Mouse (Mus musculus) embryonic facial prominence, embryonic 14.5 days (tissue): ENCODE data around the gene Frmd5. TPM values are rescaled to one million over a fixed set of nuclear protein-coding genes. Genes with fewer than 3 reads are reported as not detected.
A peak's percentile ranks its signal among the peaks of the same experiment; 100 is the strongest.

Experiments
- ATAC-seq: fragments of 200-750 bp; cut with Nextera tagmentation; 2 replicates; pipeline ENCODE4 v1.8.0; 2017; ENCODE audit warnings: low read depth, moderate number of reproducible peaks, moderate TSS enrichment
- DNase-seq: peaks from one replicate; pipeline ENCODE4 v3.0.0-alpha.2; 2015; ENCODE audit warnings: low spot score
- H3K27ac ChIP-seq: fragments of 300-500 bp; sonication (generic); replicated peaks from 2 replicates; pipeline ENCODE4 v1.5.1; 2014; ENCODE audit warnings: low read depth, mild to moderate bottlenecking, low read length, moderate library complexity
- H3K27me3 ChIP-seq: fragments of 300-500 bp; sonication (generic); replicated peaks from 2 replicates; pipeline ENCODE4 v1.6.1; 2014; ENCODE audit warnings: low read length; ENCODE audit not compliant: control insufficient read depth, insufficient read depth
- H3K36me3 ChIP-seq: fragments of 300-500 bp; sonication (generic); 2 replicates; pipeline ENCODE4 v1.6.1; 2014; ENCODE audit warnings: low read length, mixed read lengths; ENCODE audit not compliant: control insufficient read depth, insufficient read depth
- H3K4me1 ChIP-seq: fragments of 300-500 bp; sonication (generic); 2 replicates; pipeline ENCODE4 v1.6.1; 2014; ENCODE audit warnings: antibody characterized with exemption, low read length; ENCODE audit not compliant: control insufficient read depth, insufficient read depth
- H3K4me2 ChIP-seq: fragments of 300-500 bp; sonication (generic); 2 replicates; pipeline ENCODE4 v1.6.1; 2014; ENCODE audit warnings: low read depth, mild to moderate bottlenecking, low read length, moderate library complexity, mixed read lengths
- H3K4me3 ChIP-seq: fragments of 300-500 bp; sonication (generic); 2 replicates; pipeline ENCODE4 v1.5.1; 2014; ENCODE audit warnings: low read depth, mild to moderate bottlenecking, low read length
- H3K9ac ChIP-seq: fragments of 300-500 bp; sonication (generic); 2 replicates; pipeline ENCODE4 v1.6.1; 2014; ENCODE audit warnings: low read depth, mild to moderate bottlenecking, low read length, moderate library complexity, mixed read lengths
- H3K9me3 ChIP-seq: fragments of 300-500 bp; sonication (generic); 2 replicates; pipeline ENCODE4 v1.6.1; 2016; ENCODE audit warnings: low read length; ENCODE audit not compliant: control insufficient read depth
- WGBS: fragments of 180-500 bp; shearing (Covaris S2); extraction: QIAGEN DNeasy Blood & Tissue Kit; methylation state at CpG from one replicate; pipeline ENCODE4 v1.1.7; 2014; 5-methylcytosine and 5-hydroxymethylcytosine counted together
- polyA plus RNA-seq: library from polyadenylated mRNA; unstranded; fragments of >200 nt; fragmentation: Nextera tagmentation; extraction: Ambion mirVana; gene quantifications from 2 replicates; pipeline ENCODE4 v1.2.1, GENCODE M21; 2014

The Frmd5 gene
- polyA plus RNA-seq, 1 experiment from 2014 or later: 1.4 TPM

GRCm38 (mm10) chr2:121788415-121788814 lies 18.5 kb downstream of the Frmd5 start:
- Histone ChIP-seq H3K36me3 (no peaks in the 10 kb centered on the region), H3K9me3 (no peaks in the 10 kb centered on the region), H3K4me2 (no peak overlapping the region), H3K9ac (no peak overlapping the region), H3K27ac (no peak overlapping the region), H3K27me3 (no peaks in the 10 kb centered on the region), H3K4me3 (no peak overlapping the region), H3K4me1 (peaks cover 10% of the 10 kb centered on the region; the same call in 1 of the 2 replicates)
- WGBS: 88% methylated on average over 2 of the region's 2 CpGs
- DNase-seq: no peak
- ATAC-seq: no peak

DNA sequence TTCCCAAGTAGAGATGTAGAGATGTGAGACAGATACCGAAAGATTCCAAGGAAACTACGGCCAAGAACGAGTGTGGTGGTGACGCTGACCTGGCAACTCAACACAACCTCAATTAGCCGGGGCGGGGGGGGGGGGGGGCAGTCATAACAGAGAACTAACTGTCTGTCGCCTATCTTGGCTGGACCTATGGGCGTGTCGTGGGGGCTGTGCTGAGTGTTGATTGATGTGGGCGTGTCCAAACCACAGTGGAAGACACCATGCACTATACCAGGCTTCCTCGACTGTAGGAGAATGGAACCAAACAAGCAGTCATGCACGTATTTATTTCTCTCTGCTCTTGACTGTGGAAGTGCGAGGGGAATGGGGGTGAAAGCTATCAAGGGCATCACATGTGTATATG lies 19.1 kb downstream of the Frmd5 start:
- 0 out of 2 replicates have a peak overlapping the region, but pooled peaks have one; percentile 10 for H3K27ac ChIP-seq
- H3K27me3 ChIP-seq: no peaks in the 10 kb centered on the region
- ATAC-seq (peak; percentile 67; the same call in 1 of the 2 replicates), DNase-seq (peak; percentile 49)
- H3K9ac ChIP-seq: no peak overlapping the region
- H3K36me3 ChIP-seq: no peaks in the 10 kb centered on the region
- H3K4me1 ChIP-seq: peaks cover 10% of the 10 kb centered on the region; the same call in 1 of the 2 replicates
- peak overlapping the region; percentile 44 for H3K4me2 ChIP-seq
- H3K9me3 ChIP-seq: no peaks in the 10 kb centered on the region
- H3K4me3 ChIP-seq: no peak overlapping the region
- 49% methylated on average over 12 of the region's 13 CpGs for WGBS

- Histone ChIP-seq H3K4me1 (peaks cover 10% of the 10 kb centered on the region; the same call in 1 of the 2 replicates), H3K4me3 (no peak overlapping the region), H3K9ac (no peak overlapping the region), H3K36me3 (no peaks in the 10 kb centered on the region), H3K27me3 (no peaks in the 10 kb centered on the region), H3K27ac (no peak overlapping the region), H3K9me3 (no peaks in the 10 kb centered on the region), H3K4me2 (peak overlapping the region; percentile 44)
- DNase-seq: peak; percentile 80
- 13% methylated on average over 7 of the region's 7 CpGs for WGBS
- peak; percentile 84 for ATAC-seq
These were observed 19.6 kb downstream of the Frmd5 start for GRCm38 (mm10) chr2:121787271-121787670.

DNA sequence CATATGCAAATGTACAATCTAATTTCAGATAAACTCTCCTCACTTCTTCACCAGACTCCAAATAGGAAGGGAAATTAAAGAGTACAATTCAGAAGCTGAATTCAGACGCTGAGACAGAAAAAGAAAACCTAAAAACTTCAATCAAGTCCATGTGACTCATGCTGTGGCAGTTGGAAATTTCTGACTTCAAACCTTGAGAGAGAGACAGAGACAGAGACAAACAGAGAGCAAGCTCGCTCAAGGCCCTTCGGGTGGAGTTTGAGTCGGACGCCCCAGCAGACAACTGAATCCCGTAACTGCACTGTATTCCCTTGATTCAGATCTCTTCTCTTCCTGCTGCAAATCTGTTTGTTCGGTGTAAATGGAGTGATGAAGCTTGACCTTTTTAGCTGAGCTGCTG lies 30.7 kb downstream of the Frmd5 start:
- 63% methylated on average over 7 of the region's 7 CpGs for WGBS
- no peaks in the 10 kb centered on the region for H3K4me1 ChIP-seq
- H3K27ac ChIP-seq: no peak overlapping the region
- no peak overlapping the region for H3K4me3 ChIP-seq
- ATAC-seq: no peak
- no peaks in the 10 kb centered on the region for H3K9me3 ChIP-seq
- H3K4me2 ChIP-seq: no peak overlapping the region
- no peak overlapping the region for H3K9ac ChIP-seq
- no peaks in the 10 kb centered on the region for H3K27me3 ChIP-seq
- no peaks in the 10 kb centered on the region for H3K36me3 ChIP-seq
- DNase-seq: no peak

DNA sequence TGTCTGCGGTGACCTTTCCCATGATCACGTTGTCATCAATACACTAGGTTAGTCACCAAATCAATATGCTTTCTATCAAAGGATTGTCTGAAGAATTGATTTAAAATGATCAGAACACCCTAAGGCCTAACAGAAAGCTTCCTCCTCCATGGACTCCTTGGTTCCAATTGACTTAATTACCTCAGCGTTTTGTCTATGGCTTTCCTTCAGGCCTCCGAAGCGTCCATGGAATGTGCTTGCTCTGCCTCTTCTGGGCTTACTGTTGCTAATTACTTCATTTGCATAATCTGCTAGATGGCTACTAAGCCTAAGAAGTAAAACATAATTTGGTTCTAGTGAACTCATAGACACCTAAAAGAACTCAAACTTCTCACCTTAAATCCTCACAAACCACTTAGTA lies 42.0 kb downstream of the Frmd5 start:
- no peak for DNase-seq
- H3K9ac ChIP-seq: no peak overlapping the region
- 67% methylated on average over 5 of the region's 5 CpGs for WGBS

DNA sequence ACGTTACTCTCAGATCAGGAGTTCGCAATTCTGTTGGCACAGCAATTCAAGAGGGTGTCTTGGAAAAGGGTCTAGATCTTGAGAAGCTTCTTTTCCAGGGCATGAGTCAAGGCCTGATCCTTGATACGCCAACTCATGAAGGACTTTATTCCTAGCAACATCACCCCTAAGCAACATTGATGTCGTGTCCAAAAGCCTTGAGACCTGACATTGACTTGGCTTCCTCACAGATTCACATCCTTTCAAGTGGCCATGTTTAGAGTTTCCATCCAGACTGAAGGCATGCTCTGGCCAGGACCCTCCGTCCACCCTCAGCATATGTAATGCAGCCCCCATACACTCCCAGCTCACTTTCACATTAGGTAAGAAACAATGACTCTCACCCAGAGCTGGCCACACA lies 45.0 kb downstream of the Frmd5 start:
- ATAC-seq (no peak), DNase-seq (no peak)
- Histone ChIP-seq H3K4me3 (no peak overlapping the region), H3K36me3 (no peaks in the 10 kb centered on the region), H3K27ac (no peak overlapping the region), H3K27me3 (no peaks in the 10 kb centered on the region), H3K9ac (no peak overlapping the region), H3K4me2 (no peak overlapping the region), H3K9me3 (no peaks in the 10 kb centered on the region), H3K4me1 (no peaks in the 10 kb centered on the region)
- WGBS: 95% methylated on average over 5 of the region's 5 CpGs

More for the DNA sequence above, 42.0 kb downstream of the Frmd5 start:
- no peaks in the 10 kb centered on the region for H3K36me3 ChIP-seq
- H3K27me3 ChIP-seq: no peaks in the 10 kb centered on the region
- H3K4me1 ChIP-seq: 0 out of 2 replicates have a peak, but pooled peaks cover 2% of the 10 kb centered on the region
- ATAC-seq: no peak
- no peaks in the 10 kb centered on the region for H3K9me3 ChIP-seq
- no peak overlapping the region for H3K4me2 ChIP-seq
- no peak overlapping the region for H3K4me3 ChIP-seq
- H3K27ac ChIP-seq: no peak overlapping the region

DNA sequence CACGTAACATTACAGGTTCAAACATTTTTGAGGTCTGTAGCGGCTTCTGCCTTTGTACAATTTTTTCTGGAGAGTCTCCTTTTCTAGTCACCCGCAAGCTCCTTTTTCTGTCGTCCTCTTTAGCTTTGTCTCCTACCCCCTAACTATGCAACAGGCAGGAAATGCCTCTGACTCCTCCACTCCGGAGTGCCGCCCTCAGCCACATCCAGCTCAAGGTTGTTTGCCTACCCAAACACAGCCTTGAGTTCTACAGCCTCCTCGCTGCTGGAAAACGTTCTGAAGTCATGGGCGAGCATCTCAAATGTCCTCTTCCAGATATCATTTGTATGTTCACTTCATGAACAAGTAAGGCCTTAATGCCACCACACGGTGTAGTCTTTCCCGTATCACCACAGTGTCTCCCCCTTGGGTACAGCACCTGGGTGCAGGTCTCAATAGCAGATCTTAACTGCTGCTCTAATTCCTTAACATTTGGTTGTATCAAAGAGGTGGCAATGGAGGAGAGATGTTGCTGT lies 45.5 kb downstream of the Frmd5 start:
- Histone ChIP-seq H3K9ac (no peak overlapping the region), H3K9me3 (no peaks in the 10 kb centered on the region), H3K27ac (no peak overlapping the region), H3K4me2 (no peak overlapping the region), H3K4me1 (no peaks in the 10 kb centered on the region), H3K4me3 (no peak overlapping the region), H3K27me3 (no peaks in the 10 kb centered on the region), H3K36me3 (no peaks in the 10 kb centered on the region)
- ATAC-seq (no peak), DNase-seq (no peak)
- WGBS: 84% methylated on average over 11 of the region's 11 CpGs

DNA sequence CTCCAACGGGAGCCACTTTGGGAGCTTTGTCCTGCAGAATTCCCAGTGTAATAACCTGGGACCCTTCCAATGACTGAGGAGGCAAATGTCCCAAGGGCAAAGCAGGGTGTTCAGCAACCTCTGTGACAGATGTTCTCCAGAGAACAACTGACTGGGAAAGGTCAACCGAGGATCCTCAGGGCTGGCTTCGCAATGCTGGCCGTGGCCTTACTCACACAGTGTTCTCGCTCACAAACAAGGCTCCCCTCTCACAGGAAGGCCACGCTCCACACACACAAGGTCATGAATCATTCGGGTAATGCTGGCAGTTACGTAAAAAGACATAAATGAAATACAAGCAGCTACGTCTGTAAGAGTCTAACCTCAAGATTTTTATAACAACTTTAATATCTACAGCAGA lies 46.2 kb downstream of the Frmd5 start:
- H3K4me2 ChIP-seq: no peak overlapping the region
- H3K4me3 ChIP-seq: no peak overlapping the region
- DNase-seq (no peak), ATAC-seq (no peak)
- H3K9ac ChIP-seq: no peak overlapping the region
- WGBS: 81% methylated on average over 9 of the region's 9 CpGs
- no peak overlapping the region for H3K27ac ChIP-seq
- H3K27me3 ChIP-seq: no peaks in the 10 kb centered on the region
- no peaks in the 10 kb centered on the region for H3K4me1 ChIP-seq
- H3K9me3 ChIP-seq: no peaks in the 10 kb centered on the region
- H3K36me3 ChIP-seq: no peaks in the 10 kb centered on the region

DNA sequence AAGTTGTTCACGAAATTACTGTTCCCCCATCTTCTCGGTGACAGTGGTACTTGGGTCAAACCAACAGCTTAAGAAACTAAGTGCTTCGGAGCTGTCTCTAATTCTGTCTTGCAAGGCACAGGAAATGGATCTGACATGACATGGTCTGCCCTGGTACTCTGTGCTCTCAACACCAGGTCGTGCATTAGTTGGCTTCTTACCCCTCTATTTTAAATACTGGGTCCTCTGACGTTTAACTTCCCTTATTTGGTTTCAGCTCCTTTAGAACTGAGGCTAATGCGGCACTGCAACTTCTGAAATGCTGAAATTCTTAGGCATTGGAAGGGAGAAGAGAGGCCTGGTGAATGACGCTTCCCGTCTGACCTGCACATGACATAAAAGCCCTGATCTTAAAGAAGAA lies 48.6 kb downstream of the Frmd5 start:
- DNase-seq: no peak
- Histone ChIP-seq H3K27ac (no peak overlapping the region), H3K4me2 (no peak overlapping the region), H3K9ac (no peak overlapping the region), H3K36me3 (no peaks in the 10 kb centered on the region), H3K27me3 (no peaks in the 10 kb centered on the region), H3K4me3 (no peak overlapping the region), H3K4me1 (no peaks in the 10 kb centered on the region), H3K9me3 (no peaks in the 10 kb centered on the region)
- WGBS: 76% methylated on average over 8 of the region's 8 CpGs
- no peak for ATAC-seq
